Mouse (Mus musculus): ENCODE results near the gene Prkar1b. TPM values are rescaled to one million over a fixed set of nuclear protein-coding genes. Genes with fewer than 3 reads are reported as not detected.

Prkar1b gene
- 4.2 and 4.3 TPM in 2 replicates for polyA plus RNA-seq (2012; rRNA removed; ENCODE audit: low replicate concordance)

GRCm38 (mm10) chr5:139149681-139150602, at the start of gene Prkar1b, which contains the start of gene Dnaaf5:
Gene Prkar1b (minus strand): TSS chr5:139150001.
Gene Dnaaf5 (plus strand): TSS chr5:139150223.

GRCm38 (mm10) chr5:138997171-138997788, 152.5 kb downstream of the Prkar1b start, which contains the start of gene Pdgfa:
Gene Pdgfa (minus strand): TSS chr5:138997370.

Other genes starting within 250 kb of the Prkar1b start
- 28.4 and 106 TPM in 2 replicates for gene Pdgfa, start 152.6 kb downstream of the Prkar1b start, polyA plus RNA-seq (2012; rRNA removed; ENCODE audit: low replicate concordance)
- 13.4 and 17.6 TPM in 2 replicates for gene Dnaaf5, start 222 bp upstream of the Prkar1b start, polyA plus RNA-seq (2012; rRNA removed; ENCODE audit: low replicate concordance)
- gene Sun1, start 50.6 kb upstream of the Prkar1b start, polyA plus RNA-seq (2012; rRNA removed; ENCODE audit: low replicate concordance) = 15.0 and 20.7 TPM in 2 replicates
- gene Get4, start 102.3 kb upstream of the Prkar1b start, polyA plus RNA-seq (2012; rRNA removed; ENCODE audit: low replicate concordance) = 87.8 and 252 TPM in 2 replicates
- gene Adap1, start 175.6 kb upstream of the Prkar1b start, polyA plus RNA-seq (2012; rRNA removed; ENCODE audit: low replicate concordance) = 68.9 and 279 TPM in 2 replicates
- 109 and 165 TPM in 2 replicates for gene Cox19, start 201.4 kb upstream of the Prkar1b start, polyA plus RNA-seq (2012; rRNA removed; ENCODE audit: low replicate concordance)
- 0.56 and 2.7 TPM in 2 replicates for gene Cyp2w1, start 202.6 kb upstream of the Prkar1b start, polyA plus RNA-seq (2012; rRNA removed; ENCODE audit: low replicate concordance)
- 3.5 and 4.3 TPM in 2 replicates for gene Gpr146, start 227.7 kb upstream of the Prkar1b start, polyA plus RNA-seq (2012; rRNA removed; ENCODE audit: low replicate concordance)

Measured in duodenum, adult 2 months (tissue).